Mouse (Mus musculus) embryo, embryonic 9.5 days (tissue): ENCODE measurements at regions not wholly inside any gene's neighbourhood (a gene's known extent, or its start where the extent isn't known, plus 50 kb on each side); places are given as distances from the start of the nearest gene placed in this dataset.
"Not testable (repeated sequence)": the region's sequence is repeated elsewhere in the genome, so short reads cannot be mapped to it uniquely, and the experiment has no call there.

Experiments used
- DNase-seq: peaks from one replicate; pipeline ENCODE4 v3.0.0-alpha.2; 2017; ENCODE audit errors: extremely low spot score

DNA sequence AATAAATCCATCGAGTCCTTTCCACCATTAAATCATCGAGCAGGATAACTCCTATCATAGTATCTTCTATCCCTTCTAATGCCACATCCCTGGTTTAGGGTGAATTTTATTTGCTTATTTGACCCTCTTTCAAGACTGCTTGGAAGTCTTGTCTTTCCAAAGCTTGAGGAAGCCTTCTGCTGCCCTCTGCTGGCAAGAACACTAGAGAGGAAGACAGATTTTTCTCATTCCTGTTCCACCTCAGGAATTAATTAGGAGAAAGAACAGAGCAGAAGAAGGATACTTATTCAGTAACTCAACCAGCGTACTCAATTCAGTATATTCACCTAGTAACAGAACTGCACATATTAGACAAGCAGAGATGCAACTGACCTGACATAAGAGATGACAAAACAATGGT is 1005.9 kb downstream of the Basp1 start:
- DNase-seq = peak; percentile 34

DNA sequence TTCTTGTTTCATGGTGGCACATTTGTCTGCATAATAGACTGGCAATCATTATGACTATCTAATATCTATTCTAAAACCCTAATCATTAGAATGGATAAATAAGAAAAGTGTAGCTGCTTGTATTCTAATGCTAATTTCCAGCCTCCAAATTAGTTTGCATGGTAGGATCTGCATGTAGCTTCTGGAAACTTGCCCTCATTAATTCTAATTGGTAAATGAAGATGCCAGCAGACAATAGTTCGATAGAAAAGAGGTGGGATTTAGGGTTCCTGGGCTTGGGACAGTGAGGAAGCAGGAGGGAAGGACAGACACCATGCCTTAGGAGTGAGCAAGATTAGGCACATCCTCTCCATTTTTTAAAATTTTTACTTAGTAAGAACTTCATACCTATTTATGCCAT is 1008.3 kb downstream of the Basp1 start:
- DNase-seq = no peak

- no peak for DNase-seq
Measured at GRCm38 (mm10) chr15:24400088-24400487, 1013.5 kb downstream of the Basp1 start.

- DNase-seq = no peak
Measured at GRCm38 (mm10) chr15:24358398-24358797, 1055.2 kb downstream of the Basp1 start.

- DNase-seq = no peak
Measured at GRCm38 (mm10) chr15:24348975-24349560, 1064.5 kb downstream of the Basp1 start.

- not testable (repeated sequence) for DNase-seq
Measured at GRCm38 (mm10) chr15:24335876-24336275, 1077.7 kb downstream of the Basp1 start.

GRCm38 (mm10) chr15:24303123-24303522 is 1110.4 kb downstream of the Basp1 start:
- not testable (repeated sequence) for DNase-seq

GRCm38 (mm10) chr15:24297236-24297635 is 1116.3 kb downstream of the Basp1 start:
- no peak for DNase-seq

GRCm38 (mm10) chr15:24296798-24297197 is 1116.8 kb downstream of the Basp1 start:
- DNase-seq = no peak

- DNase-seq = no peak
Measured at GRCm38 (mm10) chr15:24275100-24275499, 1138.5 kb downstream of the Basp1 start.

DNA sequence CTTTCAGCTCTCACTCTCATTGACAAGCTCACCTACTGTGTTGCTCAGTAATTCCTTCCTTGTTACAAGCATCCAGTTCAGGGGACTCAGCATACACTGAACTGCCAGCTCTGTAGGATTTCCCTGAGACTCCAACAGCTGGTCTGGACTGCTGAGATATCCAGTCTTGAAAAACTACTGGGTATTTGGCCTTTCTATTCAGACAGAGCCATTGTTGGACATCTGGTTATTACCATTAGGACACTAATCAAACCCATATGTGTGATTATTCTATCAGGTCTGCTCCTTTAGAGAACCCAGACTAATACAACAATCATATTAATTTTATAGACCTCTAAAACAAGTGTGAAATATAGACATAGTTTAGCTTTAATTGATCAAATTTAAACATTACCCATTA is 1146.2 kb downstream of the Basp1 start:
- DNase-seq = no peak
